Mouse (Mus musculus) kidney, adult 8-10 months (tissue): ENCODE measurements around the gene Serpinb2.

Experiments used
- DNase-seq, 2 experiments: peaks; one replicate each; pipeline ENCODE4 v3.0.0; 2022

The Serpinb2 gene

GRCm38 (mm10) chr1:107583958-107584376, 72.7 kb downstream of the Serpinb2 start:
- DNase-seq: no peak

- DNase-seq: no peak
Observed at GRCm38 (mm10) chr1:107584932-107585331, 73.7 kb downstream of the Serpinb2 start.
